Mouse (Mus musculus): Measurements from ENCODE around the gene Nlrp4b.

Nlrp4b gene

DNA sequence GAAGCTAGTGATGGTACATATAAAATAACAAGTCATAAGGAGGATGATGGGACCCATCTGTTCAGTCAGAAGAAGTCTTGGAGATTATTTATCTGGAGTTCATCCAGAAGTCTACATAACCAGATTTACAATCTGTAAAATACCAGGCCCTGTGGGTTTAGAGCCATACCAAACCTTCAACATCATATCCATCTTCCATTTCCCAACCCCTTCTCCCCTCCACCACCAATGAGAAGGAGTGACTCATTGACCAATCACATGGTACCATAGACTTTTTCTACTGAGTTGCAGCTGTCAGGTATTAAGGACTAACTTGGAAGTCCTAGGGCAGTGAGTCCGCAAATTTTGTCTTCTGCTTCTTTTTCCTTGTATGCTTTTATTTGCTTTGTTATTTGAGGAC is at the start of gene Nlrp4b:
Nlrp4b (plus strand) TSS at position 301 of the 400 bp plus-strand sequence.
- no peak for DNase-seq (ENCODE audit: low read depth, low spot score)

- DNase-seq (ENCODE audit: low read depth, low spot score): no peak
Observed at GRCm38 (mm10) chr7:10754264-10754663, 66.7 kb downstream of the Nlrp4b start, which contains the start of gene Vmn1r71. Vmn1r71 (minus strand) TSS chr7:10754364.

- peak; percentile 53 for DNase-seq (ENCODE audit: low read depth, low spot score)
Observed at GRCm38 (mm10) chr7:10757551-10757950, 70.0 kb downstream of the Nlrp4b start.
